Mouse (Mus musculus): Measurements from ENCODE around the gene Cpm. TPM values are rescaled to one million over a fixed set of nuclear protein-coding genes. Genes with fewer than 3 reads are reported as not detected.
A peak's percentile ranks its signal among the peaks of the same experiment; 100 is the strongest.

The Cpm gene
- polyA plus RNA-seq, 1 experiment from 2014 or later = 23.5 TPM

GRCm38 (mm10) chr10:117657659-117658306, 28.5 kb downstream of the Cpm start:
- no peak overlapping the region for H3K9ac ChIP-seq
- WGBS = 84% methylated on average over 3 of the region's 3 CpGs

GRCm38 (mm10) chr10:117658522-117659429, 29.5 kb downstream of the Cpm start:
- no peak for TF ChIP-seq CTCF (IDR thresholded peaks at IDR 0.05; ENCODE audit: low read depth)
- no peak overlapping the region for H3K27ac ChIP-seq (ENCODE audit: low read depth)
- H3K4me2 ChIP-seq = no peak overlapping the region
- ATAC-seq (ENCODE audit: insufficient read depth) (no peak), DNase-seq (no peak)
- 89% methylated on average over 14 of the region's 14 CpGs for WGBS
- H3K9ac ChIP-seq = no peak overlapping the region
- H3K4me1 ChIP-seq (ENCODE audit: insufficient read depth) = peaks cover 3% of the 10 kb centered on the region; the same call in 1 of the 2 replicates
- no peak overlapping the region for H3K4me3 ChIP-seq (ENCODE audit: low read depth, low read length)
- H3K9me3 ChIP-seq (ENCODE audit: low read depth, low read length) = no peaks in the 10 kb centered on the region
- no peaks in the 10 kb centered on the region for H3K36me3 ChIP-seq (ENCODE audit: insufficient read depth)
- H3K27me3 ChIP-seq (ENCODE audit: insufficient read depth, low read length) = no peaks in the 10 kb centered on the region

More at GRCm38 (mm10) chr10:117657659-117658306, 28.5 kb downstream of the Cpm start:
- DNase-seq (no peak), ATAC-seq (ENCODE audit: insufficient read depth) (no peak)
- Histone ChIP-seq H3K27ac (ENCODE audit: low read depth) (no peak overlapping the region), H3K36me3 (ENCODE audit: insufficient read depth) (no peaks in the 10 kb centered on the region), H3K4me2 (no peak overlapping the region), H3K27me3 (ENCODE audit: insufficient read depth, low read length) (no peaks in the 10 kb centered on the region), H3K9me3 (ENCODE audit: low read depth, low read length) (no peaks in the 10 kb centered on the region), H3K4me1 (ENCODE audit: insufficient read depth) (0 out of 2 replicates have a peak, but pooled peaks cover under 1% of the 10 kb centered on the region), H3K4me3 (ENCODE audit: low read depth, low read length) (no peak overlapping the region)
- no peak for TF ChIP-seq CTCF (IDR thresholded peaks at IDR 0.05; ENCODE audit: low read depth)

- Histone ChIP-seq H3K27me3 (ENCODE audit: insufficient read depth, low read length) (no peaks in the 10 kb centered on the region), H3K4me1 (ENCODE audit: insufficient read depth) (peaks cover 3% of the 10 kb centered on the region; the same call in 1 of the 2 replicates), H3K9me3 (ENCODE audit: low read depth, low read length) (no peaks in the 10 kb centered on the region), H3K9ac (no peak overlapping the region), H3K4me3 (ENCODE audit: low read depth, low read length) (no peak overlapping the region), H3K4me2 (no peak overlapping the region), H3K27ac (ENCODE audit: low read depth) (no peak overlapping the region), H3K36me3 (ENCODE audit: insufficient read depth) (no peaks in the 10 kb centered on the region)
- ATAC-seq (ENCODE audit: insufficient read depth) (no peak), DNase-seq (no peak)
- WGBS = 77% methylated on average over 11 of the region's 11 CpGs
- TF ChIP-seq CTCF (IDR thresholded peaks at IDR 0.05; ENCODE audit: low read depth) = no peak
Measured at GRCm38 (mm10) chr10:117659430-117659813, 30.1 kb downstream of the Cpm start.

- Histone ChIP-seq H3K4me3 (ENCODE audit: low read depth, low read length) (no peak overlapping the region), H3K9me3 (ENCODE audit: low read depth, low read length) (no peaks in the 10 kb centered on the region), H3K9ac (no peak overlapping the region), H3K27me3 (ENCODE audit: insufficient read depth, low read length) (no peaks in the 10 kb centered on the region), H3K36me3 (ENCODE audit: insufficient read depth) (no peaks in the 10 kb centered on the region), H3K4me2 (no peak overlapping the region), H3K27ac (ENCODE audit: low read depth) (no peak overlapping the region), H3K4me1 (ENCODE audit: insufficient read depth) (peaks cover 3% of the 10 kb centered on the region; the same call in 1 of the 2 replicates)
- DNase-seq (no peak), ATAC-seq (ENCODE audit: insufficient read depth) (no peak)
- no peak for TF ChIP-seq CTCF (IDR thresholded peaks at IDR 0.05; ENCODE audit: low read depth)
- 59% methylated on average over 10 of the region's 11 CpGs for WGBS
Measured at GRCm38 (mm10) chr10:117659819-117660218, 30.5 kb downstream of the Cpm start.

GRCm38 (mm10) chr10:117662316-117663055, 33.2 kb downstream of the Cpm start:
- DNase-seq (peak; percentile 15), ATAC-seq (ENCODE audit: insufficient read depth) (no peak)
- H3K27ac ChIP-seq (ENCODE audit: low read depth) = peak overlapping the region; percentile 66

GRCm38 (mm10) chr10:117663056-117663864, 34.0 kb downstream of the Cpm start:
- H3K9me3 ChIP-seq (ENCODE audit: low read depth, low read length) = no peaks in the 10 kb centered on the region
- 43% methylated on average over 14 of the region's 14 CpGs for WGBS
- H3K27ac ChIP-seq (ENCODE audit: low read depth) = peak overlapping the region; percentile 66
- H3K4me3 ChIP-seq (ENCODE audit: low read depth, low read length) = no peak overlapping the region
- H3K9ac ChIP-seq = no peak overlapping the region
- peak overlapping the region; percentile 54 for H3K4me2 ChIP-seq
- no peaks in the 10 kb centered on the region for H3K27me3 ChIP-seq (ENCODE audit: insufficient read depth, low read length)
- ATAC-seq (ENCODE audit: insufficient read depth) (peak; percentile 70), DNase-seq (peak; percentile 57)
- H3K4me1 ChIP-seq (ENCODE audit: insufficient read depth) = peaks cover 3% of the 10 kb centered on the region; the same call in 1 of the 2 replicates
- TF ChIP-seq CTCF (IDR thresholded peaks at IDR 0.05; ENCODE audit: low read depth) = no peak
- no peaks in the 10 kb centered on the region for H3K36me3 ChIP-seq (ENCODE audit: insufficient read depth)

More at GRCm38 (mm10) chr10:117662316-117663055, 33.2 kb downstream of the Cpm start:
- H3K4me1 ChIP-seq (ENCODE audit: insufficient read depth) = peaks cover 3% of the 10 kb centered on the region; the same call in 1 of the 2 replicates
- H3K9ac ChIP-seq = no peak overlapping the region
- no peaks in the 10 kb centered on the region for H3K36me3 ChIP-seq (ENCODE audit: insufficient read depth)
- H3K27me3 ChIP-seq (ENCODE audit: insufficient read depth, low read length) = no peaks in the 10 kb centered on the region
- H3K9me3 ChIP-seq (ENCODE audit: low read depth, low read length) = no peaks in the 10 kb centered on the region
- H3K4me3 ChIP-seq (ENCODE audit: low read depth, low read length) = no peak overlapping the region
- 0 out of 2 replicates have a peak overlapping the region, but pooled peaks have one; percentile 12 for H3K4me2 ChIP-seq
- WGBS = 76% methylated on average over 15 of the region's 15 CpGs
- TF ChIP-seq CTCF (IDR thresholded peaks at IDR 0.05; ENCODE audit: low read depth) = no peak
